Mouse (Mus musculus): ENCODE measurements around the gene Cyth3.

Gene Cyth3

DNA sequence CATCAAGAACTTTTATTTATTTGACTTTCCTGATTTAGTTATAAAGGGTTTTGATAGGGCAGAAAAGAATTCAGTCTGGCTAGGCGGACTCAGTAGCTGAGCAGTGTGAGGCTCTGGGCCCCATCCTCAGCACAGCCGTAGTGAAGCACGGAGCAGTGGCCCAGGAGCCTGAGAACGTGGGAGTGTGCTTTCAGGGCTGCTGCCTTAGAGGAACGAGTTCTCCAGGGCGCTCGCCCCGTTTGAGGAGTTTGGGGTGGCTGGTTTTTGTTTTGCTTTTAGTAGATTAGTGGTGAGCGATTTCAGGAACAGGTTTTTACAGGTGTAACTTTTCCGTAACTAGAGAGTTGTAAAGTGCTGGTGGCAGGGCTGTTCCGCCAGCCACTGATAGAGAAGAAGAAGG lies 13.1 kb downstream of the Cyth3 start:
- DNase-seq (ENCODE audit: low spot score): no peak

DNA sequence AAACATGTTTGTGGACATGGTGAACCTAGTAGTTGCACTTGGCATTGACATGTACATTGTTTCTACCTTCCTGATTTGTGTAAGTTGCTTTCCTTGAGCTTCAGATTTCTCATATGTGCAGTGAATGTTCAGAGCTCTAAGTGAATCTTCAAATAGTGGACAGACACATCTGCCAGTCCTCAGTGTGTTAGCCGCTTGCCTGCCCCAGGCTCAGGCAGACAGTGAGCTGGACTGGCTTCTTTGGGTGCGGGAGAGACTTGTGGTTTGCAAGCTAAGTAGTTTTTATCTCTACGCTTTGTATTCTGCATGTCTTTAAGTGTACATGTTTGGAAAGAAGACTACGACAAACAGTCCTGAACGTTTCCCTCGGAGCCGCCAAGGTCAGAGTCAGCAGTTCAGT lies 13.9 kb downstream of the Cyth3 start:
- no peak for DNase-seq (ENCODE audit: low spot score)

DNA sequence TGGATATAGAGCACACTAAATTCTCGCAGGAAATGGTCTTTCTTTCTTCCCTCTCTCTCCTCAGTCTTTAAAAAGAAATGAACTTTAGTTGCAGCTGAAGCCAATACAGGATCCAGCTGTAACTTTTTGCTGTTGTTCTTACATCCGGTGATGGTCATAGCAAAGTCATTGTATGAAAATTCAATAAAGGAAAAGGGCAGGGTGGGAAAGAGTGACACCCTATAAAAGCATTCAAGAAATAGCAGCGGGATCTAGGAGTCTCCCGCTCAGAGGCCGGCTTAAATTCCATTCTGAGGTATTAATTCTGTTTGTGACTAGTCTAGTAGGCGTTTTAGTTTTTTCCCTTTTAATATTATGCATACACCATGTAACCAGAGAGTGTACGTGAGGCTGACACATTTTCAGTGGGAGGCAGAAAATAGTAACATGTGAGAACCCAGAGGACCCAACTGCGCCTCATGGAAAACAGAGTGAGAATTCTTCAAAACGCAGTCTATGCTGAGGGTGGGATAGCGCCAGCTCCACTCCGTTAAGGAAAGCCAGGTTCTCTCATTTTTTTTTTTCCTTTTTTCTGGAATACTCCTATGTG lies 15.7 kb downstream of the Cyth3 start:
- no peak for DNase-seq (ENCODE audit: low spot score)

- DNase-seq (ENCODE audit: low spot score): no peak
Measured at GRCm38 (mm10) chr5:143638516-143639270, 16.4 kb downstream of the Cyth3 start.

DNA sequence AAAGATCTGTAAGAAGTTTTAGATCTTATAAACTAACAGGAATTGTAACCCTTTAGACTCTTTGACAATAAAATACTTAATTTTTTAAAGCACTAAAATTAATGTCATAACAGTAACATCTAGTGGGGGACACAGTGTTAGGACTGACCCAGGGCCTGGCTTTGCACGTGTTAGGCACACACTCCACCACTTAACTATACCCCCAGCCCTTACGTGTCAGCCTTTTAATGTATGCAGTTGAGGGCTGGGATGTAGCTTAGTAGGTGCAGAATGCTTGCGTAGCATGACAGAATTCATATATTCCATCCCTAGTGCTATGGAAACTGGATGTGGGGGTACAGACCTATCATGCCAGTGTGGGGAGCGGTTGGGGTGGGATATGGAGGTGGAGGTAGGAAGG lies 17.1 kb downstream of the Cyth3 start:
- DNase-seq (ENCODE audit: low spot score): no peak

DNA sequence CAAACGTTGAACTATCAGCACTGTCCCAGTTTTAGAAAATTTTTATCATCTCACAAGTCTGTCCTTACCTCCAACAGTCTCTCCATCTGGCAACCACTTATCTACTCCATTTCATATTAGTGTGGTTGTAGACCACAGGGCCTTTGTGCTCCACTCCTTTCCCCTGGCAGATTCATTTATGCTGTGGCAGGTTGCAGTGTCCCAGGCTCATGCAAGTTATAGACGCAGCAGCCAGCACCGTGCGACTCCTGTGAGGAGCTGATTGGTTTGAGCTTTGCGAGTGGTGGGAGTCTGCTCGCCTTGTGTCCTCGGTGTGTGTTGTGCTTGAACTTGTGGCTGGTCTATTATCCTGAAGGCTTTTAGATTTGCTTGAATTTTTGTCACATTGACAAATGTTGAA lies 17.6 kb downstream of the Cyth3 start:
- no peak for DNase-seq (ENCODE audit: low spot score)

DNA sequence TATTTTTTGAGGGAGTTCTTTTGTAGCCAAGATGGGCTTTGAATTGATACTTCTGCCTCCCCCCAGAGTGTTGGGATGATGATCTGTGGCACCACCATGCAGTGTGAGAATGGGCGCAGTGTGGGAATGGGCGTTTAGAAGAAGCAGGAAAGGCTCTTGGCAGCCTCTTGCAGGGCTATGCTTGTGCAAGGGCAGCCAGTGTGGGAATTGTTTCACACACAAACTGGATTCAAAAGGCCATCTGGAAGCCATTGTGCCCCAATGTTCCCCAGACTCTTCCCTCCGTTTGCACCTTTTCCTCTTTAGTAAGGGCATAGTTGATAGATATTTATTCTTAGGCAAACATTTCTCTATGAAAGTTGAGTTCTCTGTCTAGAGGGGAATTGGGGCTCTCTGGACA lies 19.3 kb downstream of the Cyth3 start:
- no peak for DNase-seq (ENCODE audit: low spot score)

GRCm38 (mm10) chr5:143642262-143642831 lies 20.1 kb downstream of the Cyth3 start:
- no peak for DNase-seq (ENCODE audit: low spot score)

GRCm38 (mm10) chr5:143645976-143646375 lies 23.7 kb downstream of the Cyth3 start:
- DNase-seq (ENCODE audit: low spot score): no peak

DNA sequence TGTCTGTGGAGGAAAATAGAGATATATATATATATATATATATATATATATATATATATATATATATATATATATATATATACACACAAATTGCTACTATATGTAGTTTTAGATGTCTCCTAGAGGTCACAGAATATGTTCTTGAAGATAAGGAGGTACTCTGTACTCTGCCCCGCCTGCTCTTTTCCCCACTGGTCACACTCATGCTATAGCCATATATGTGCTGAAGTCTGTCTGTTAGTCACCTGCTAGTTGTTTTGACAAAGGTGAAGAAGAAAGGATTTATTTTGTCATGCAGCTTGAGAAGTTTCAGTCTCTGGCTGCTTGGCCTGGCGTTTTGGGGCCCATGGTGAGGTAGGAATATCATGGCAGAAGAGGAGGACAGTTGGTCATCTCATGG lies 25.2 kb downstream of the Cyth3 start:
- no peak for DNase-seq (ENCODE audit: low spot score)

DNA sequence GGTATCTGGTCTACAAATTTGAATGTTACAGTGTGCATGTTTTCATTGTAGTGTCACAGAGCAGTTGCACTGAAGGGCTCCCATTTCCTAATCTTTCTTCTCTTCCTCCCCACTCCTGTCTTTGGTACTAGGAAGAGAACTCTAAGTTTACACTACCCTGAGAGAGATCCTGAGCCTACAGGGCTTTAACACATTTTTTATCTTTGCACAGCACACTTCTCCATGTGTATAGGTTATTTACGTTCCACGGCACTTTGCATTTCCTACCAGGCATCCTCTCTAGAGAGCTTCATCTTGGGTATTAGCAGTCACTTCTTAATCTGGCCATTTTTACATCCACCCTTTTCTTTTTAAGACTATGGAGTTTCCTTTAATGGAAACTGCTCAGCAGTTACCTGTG lies 25.8 kb downstream of the Cyth3 start:
- DNase-seq (ENCODE audit: low spot score): no peak

DNA sequence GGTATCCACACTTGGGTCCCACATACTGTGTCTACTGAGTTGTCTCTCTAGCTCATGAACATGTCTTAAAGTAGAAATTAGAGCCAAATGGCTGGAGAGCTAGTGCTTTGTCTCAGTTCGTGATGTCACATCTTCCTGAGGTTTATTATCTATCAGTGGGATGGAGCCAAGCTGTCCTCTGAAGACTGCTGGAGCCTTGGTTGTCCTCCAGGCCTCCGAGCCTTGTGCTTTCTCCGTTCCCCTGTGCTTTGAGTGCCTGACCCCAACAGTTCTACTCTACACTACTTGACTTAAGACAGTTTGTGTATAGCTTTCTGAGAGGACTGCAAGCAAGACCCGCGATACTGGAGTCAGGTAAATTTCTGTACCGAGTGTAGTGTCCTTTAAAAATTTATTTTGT lies 26.9 kb downstream of the Cyth3 start:
- DNase-seq (ENCODE audit: low spot score): no peak

GRCm38 (mm10) chr5:143651855-143652631 lies 29.8 kb downstream of the Cyth3 start:
- DNase-seq (ENCODE audit: low spot score): no peak

DNA sequence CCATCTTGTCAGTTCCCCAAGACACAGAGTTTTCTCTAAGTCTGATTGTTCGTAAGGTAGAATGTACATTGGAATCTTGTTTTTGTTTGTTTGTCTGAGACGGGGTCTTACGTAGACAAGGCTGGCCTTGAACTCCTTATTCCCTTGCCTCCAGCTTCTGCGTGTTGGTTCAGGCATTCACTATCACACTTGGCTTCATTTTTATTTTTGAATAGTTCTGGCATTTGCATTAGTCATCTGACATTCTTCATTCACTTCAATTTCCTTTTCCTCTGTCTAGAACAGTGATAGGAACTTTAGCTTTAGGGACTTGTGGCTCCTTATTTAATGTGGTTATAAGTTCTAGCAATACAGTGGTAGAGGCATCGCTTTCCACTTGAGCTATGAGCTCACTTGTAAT lies 31.2 kb downstream of the Cyth3 start:
- no peak for DNase-seq (ENCODE audit: low spot score)

- DNase-seq (ENCODE audit: low spot score): no peak
Measured at GRCm38 (mm10) chr5:143654670-143655510, 32.6 kb downstream of the Cyth3 start.

GRCm38 (mm10) chr5:143655511-143655943 lies 33.3 kb downstream of the Cyth3 start:
- DNase-seq (ENCODE audit: low spot score): no peak

- DNase-seq (ENCODE audit: low spot score): no peak
Measured at GRCm38 (mm10) chr5:143656708-143657245, 34.5 kb downstream of the Cyth3 start.

DNA sequence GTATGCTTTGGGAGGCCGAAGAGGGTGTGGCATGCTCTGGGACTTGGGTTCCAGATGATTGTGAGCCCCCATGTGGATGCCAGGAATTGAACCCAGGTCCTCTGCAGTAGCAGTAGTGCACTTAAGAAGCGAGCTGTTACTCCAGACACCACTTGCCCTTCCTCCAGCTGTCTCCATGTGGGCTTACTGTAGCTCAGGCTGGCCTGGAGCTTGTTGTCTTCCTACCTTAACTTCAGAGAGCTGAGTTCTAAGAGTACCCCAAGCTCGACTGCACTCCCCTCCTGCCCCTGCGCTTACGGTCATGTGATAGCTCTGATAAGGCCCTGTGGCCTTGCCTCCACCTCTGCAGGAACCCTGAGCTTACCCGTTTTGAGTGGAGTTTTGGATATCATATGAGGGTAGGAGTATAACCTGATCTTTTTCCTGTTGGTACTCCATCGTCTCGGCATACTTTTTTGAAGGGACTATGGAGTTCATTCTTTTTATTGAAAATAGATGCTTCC lies 36.8 kb downstream of the Cyth3 start:
- DNase-seq (ENCODE audit: low spot score): no peak

DNA sequence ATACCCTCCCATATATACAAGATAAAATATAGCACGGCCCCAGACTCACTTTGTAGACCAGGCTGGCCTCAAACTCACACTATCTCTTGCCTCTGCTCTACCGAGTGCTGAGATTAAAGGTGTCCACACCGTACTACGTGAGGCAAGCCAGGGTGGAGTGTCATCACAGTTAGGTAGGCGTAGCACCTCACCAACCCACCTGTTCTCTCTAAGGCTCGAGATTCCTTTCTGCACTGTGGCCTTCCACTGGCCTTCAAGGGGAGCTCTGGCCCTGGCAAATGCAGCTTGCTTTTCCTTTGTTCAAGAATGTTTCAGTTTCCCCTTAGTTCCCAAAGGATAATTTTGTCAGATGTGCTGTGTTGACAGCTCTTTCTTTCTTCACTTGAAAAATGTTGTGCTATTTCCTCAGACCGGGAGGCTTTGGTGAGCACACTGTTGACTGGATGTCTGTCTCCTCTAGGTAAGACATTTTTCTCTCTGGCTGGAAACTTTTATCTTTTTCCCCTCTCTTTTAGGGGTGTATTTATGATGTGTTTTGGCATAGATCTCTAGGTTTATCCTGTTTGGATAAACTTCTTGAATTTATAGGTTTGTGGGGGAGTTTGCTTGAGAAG lies 40.9 kb downstream of the Cyth3 start:
- no peak for DNase-seq (ENCODE audit: low spot score)

DNA sequence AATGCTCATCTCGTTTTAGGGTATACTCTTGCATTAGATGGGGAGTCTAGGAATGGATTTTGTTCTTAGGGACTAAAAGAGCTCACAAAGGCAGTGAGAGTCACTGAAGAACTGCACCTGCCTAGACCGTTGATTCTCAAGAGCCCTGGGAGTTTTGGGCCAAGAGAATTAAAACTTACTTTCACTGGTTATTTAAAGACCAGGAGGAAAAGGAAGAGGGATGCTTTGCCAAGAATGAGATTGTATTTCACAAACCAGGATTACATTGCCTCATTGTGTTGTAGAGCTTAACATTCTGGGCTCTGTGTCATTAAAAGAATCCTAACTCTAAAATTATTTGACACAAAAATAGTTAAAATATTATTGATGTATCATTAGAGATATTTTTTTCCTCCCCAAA lies 43.3 kb downstream of the Cyth3 start:
- no peak for DNase-seq (ENCODE audit: low spot score)

GRCm38 (mm10) chr5:143666015-143666414 lies 43.8 kb downstream of the Cyth3 start:
- no peak for DNase-seq (ENCODE audit: low spot score)

Measured in ovary, postnatal 14 days (tissue).